Mouse (Mus musculus): ENCODE results near the gene Htr3b. TPM values are rescaled to one million over a fixed set of nuclear protein-coding genes. Genes with fewer than 3 reads are reported as not detected.

Gene Htr3b
- 0.15 TPM in 1 of 2 replicates, not detected in the other for polyA plus RNA-seq (2014; fragmentation: Nextera tagmentation; extraction: Ambion mirVana)

GRCm38 (mm10) chr9:48964587-48965040, at the start of gene Htr3b:
Htr3b (minus strand) TSS chr9:48964990.
- Histone ChIP-seq H3K9me3 (ENCODE audit: control insufficient read depth, low read length) (no peaks in the 10 kb centered on the region), H3K36me3 (ENCODE audit: control insufficient read depth, insufficient read depth, low read length) (no peaks in the 10 kb centered on the region), H3K27ac (replicated peaks; ENCODE audit: low read depth, low read length) (no peak within 1 kb of the TSS), H3K4me1 (ENCODE audit: control insufficient read depth, insufficient read depth, low read length) (peaks cover 8% of the 10 kb centered on the region), H3K9ac (replicated peaks; ENCODE audit: low read length) (no peak within 1 kb of the TSS), H3K27me3 (ENCODE audit: control insufficient read depth, insufficient read depth, low read length) (no peaks in the 10 kb centered on the region), H3K4me2 (ENCODE audit: low read length) (no peak within 1 kb of the TSS), H3K4me3 (replicated peaks; ENCODE audit: low read depth, low read length) (no peak within 1 kb of the TSS)
- no peak for DNase-seq
- no peak for ATAC-seq (ENCODE audit: low FRiP score, low TSS enrichment)
- WGBS: 80% methylated on average over 7 of the region's 7 CpGs

GRCm38 (mm10) chr9:48999256-48999655, 34.5 kb upstream of the Htr3b start:
- Histone ChIP-seq H3K4me3 (replicated peaks; ENCODE audit: low read depth, low read length) (no peak overlapping the region), H3K4me1 (ENCODE audit: control insufficient read depth, insufficient read depth, low read length) (no peaks in the 10 kb centered on the region), H3K27me3 (ENCODE audit: control insufficient read depth, insufficient read depth, low read length) (no peaks in the 10 kb centered on the region), H3K9me3 (ENCODE audit: control insufficient read depth, low read length) (no peaks in the 10 kb centered on the region), H3K4me2 (ENCODE audit: low read length) (no peak overlapping the region), H3K27ac (replicated peaks; ENCODE audit: low read depth, low read length) (no peak overlapping the region), H3K36me3 (ENCODE audit: control insufficient read depth, insufficient read depth, low read length) (peaks cover 30% of the 10 kb centered on the region), H3K9ac (replicated peaks; ENCODE audit: low read length) (no peak overlapping the region)
- no peak for DNase-seq
- ATAC-seq (ENCODE audit: low FRiP score, low TSS enrichment): no peak
- WGBS: 89% methylated on average over 6 of the region's 6 CpGs

- no peak overlapping the region for H3K4me2 ChIP-seq (ENCODE audit: low read length)
- no peaks in the 10 kb centered on the region for H3K9me3 ChIP-seq (ENCODE audit: control insufficient read depth, low read length)
- no peak overlapping the region for H3K27ac ChIP-seq (replicated peaks; ENCODE audit: low read depth, low read length)
- WGBS: 98% methylated on average over 1 of the region's 1 CpGs
- no peak for ATAC-seq (ENCODE audit: low FRiP score, low TSS enrichment)
- H3K4me1 ChIP-seq (ENCODE audit: control insufficient read depth, insufficient read depth, low read length): no peaks in the 10 kb centered on the region
- no peak overlapping the region for H3K9ac ChIP-seq (replicated peaks; ENCODE audit: low read length)
- no peaks in the 10 kb centered on the region for H3K27me3 ChIP-seq (ENCODE audit: control insufficient read depth, insufficient read depth, low read length)
- no peak overlapping the region for H3K4me3 ChIP-seq (replicated peaks; ENCODE audit: low read depth, low read length)
- H3K36me3 ChIP-seq (ENCODE audit: control insufficient read depth, insufficient read depth, low read length): peaks cover 6% of the 10 kb centered on the region
- no peak for DNase-seq
Observed at GRCm38 (mm10) chr9:48995735-48996134, 30.9 kb upstream of the Htr3b start.

- H3K9me3 ChIP-seq (ENCODE audit: control insufficient read depth, low read length): no peaks in the 10 kb centered on the region
- WGBS: 94% methylated on average over 7 of the region's 7 CpGs
- no peak overlapping the region for H3K27ac ChIP-seq (replicated peaks; ENCODE audit: low read depth, low read length)
- no peak overlapping the region for H3K9ac ChIP-seq (replicated peaks; ENCODE audit: low read length)
- no peak overlapping the region for H3K4me2 ChIP-seq (ENCODE audit: low read length)
- H3K36me3 ChIP-seq (ENCODE audit: control insufficient read depth, insufficient read depth, low read length): peaks cover 6% of the 10 kb centered on the region; the same call in 1 of the 2 replicates
- ATAC-seq (ENCODE audit: low FRiP score, low TSS enrichment): no peak
- no peaks in the 10 kb centered on the region for H3K4me1 ChIP-seq (ENCODE audit: control insufficient read depth, insufficient read depth, low read length)
- no peak for DNase-seq
- H3K4me3 ChIP-seq (replicated peaks; ENCODE audit: low read depth, low read length): no peak overlapping the region
- no peaks in the 10 kb centered on the region for H3K27me3 ChIP-seq (ENCODE audit: control insufficient read depth, insufficient read depth, low read length)
Observed at GRCm38 (mm10) chr9:48994779-48995178, 30.0 kb upstream of the Htr3b start.

GRCm38 (mm10) chr9:48991671-48992070, 26.9 kb upstream of the Htr3b start:
- peaks cover 13% of the 10 kb centered on the region for H3K4me1 ChIP-seq (ENCODE audit: control insufficient read depth, insufficient read depth, low read length)
- no peak overlapping the region for H3K27ac ChIP-seq (replicated peaks; ENCODE audit: low read depth, low read length)
- H3K4me3 ChIP-seq (replicated peaks; ENCODE audit: low read depth, low read length): no peak overlapping the region
- peaks cover 6% of the 10 kb centered on the region; the same call in 1 of the 2 replicates for H3K36me3 ChIP-seq (ENCODE audit: control insufficient read depth, insufficient read depth, low read length)
- 36% methylated on average over 5 of the region's 5 CpGs for WGBS
- H3K9ac ChIP-seq (replicated peaks; ENCODE audit: low read length): no peak overlapping the region
- H3K27me3 ChIP-seq (ENCODE audit: control insufficient read depth, insufficient read depth, low read length): no peaks in the 10 kb centered on the region
- DNase-seq: no peak
- no peaks in the 10 kb centered on the region for H3K9me3 ChIP-seq (ENCODE audit: control insufficient read depth, low read length)
- H3K4me2 ChIP-seq (ENCODE audit: low read length): no peak overlapping the region
- no peak for ATAC-seq (ENCODE audit: low FRiP score, low TSS enrichment)

GRCm38 (mm10) chr9:48987201-48988101, 22.7 kb upstream of the Htr3b start:
- no peaks in the 10 kb centered on the region for H3K27me3 ChIP-seq (ENCODE audit: control insufficient read depth, insufficient read depth, low read length)
- H3K4me3 ChIP-seq (replicated peaks; ENCODE audit: low read depth, low read length): peak overlapping the region; percentile 14; the same call in 1 of the 2 replicates
- H3K4me2 ChIP-seq (ENCODE audit: low read length): peak overlapping the region; percentile 71
- ATAC-seq (ENCODE audit: low FRiP score, low TSS enrichment) (no peak), DNase-seq (peak; percentile 29)
- peaks cover 25% of the 10 kb centered on the region for H3K4me1 ChIP-seq (ENCODE audit: control insufficient read depth, insufficient read depth, low read length)
- no peaks in the 10 kb centered on the region for H3K36me3 ChIP-seq (ENCODE audit: control insufficient read depth, insufficient read depth, low read length)
- H3K9me3 ChIP-seq (ENCODE audit: control insufficient read depth, low read length): no peaks in the 10 kb centered on the region
- H3K9ac ChIP-seq (replicated peaks; ENCODE audit: low read length): no peak overlapping the region
- WGBS: 25% methylated on average over 12 of the region's 12 CpGs
- H3K27ac ChIP-seq (replicated peaks; ENCODE audit: low read depth, low read length): no peak overlapping the region

- H3K36me3 ChIP-seq (ENCODE audit: control insufficient read depth, insufficient read depth, low read length): no peaks in the 10 kb centered on the region
- ATAC-seq (ENCODE audit: low FRiP score, low TSS enrichment): no peak
- DNase-seq: peak; percentile 38
- no peak overlapping the region for H3K9ac ChIP-seq (replicated peaks; ENCODE audit: low read length)
- 16% methylated on average over 7 of the region's 7 CpGs for WGBS
- H3K9me3 ChIP-seq (ENCODE audit: control insufficient read depth, low read length): no peaks in the 10 kb centered on the region
- H3K27ac ChIP-seq (replicated peaks; ENCODE audit: low read depth, low read length): no peak overlapping the region
- peaks cover 25% of the 10 kb centered on the region for H3K4me1 ChIP-seq (ENCODE audit: control insufficient read depth, insufficient read depth, low read length)
- peak overlapping the region; percentile 14; the same call in 1 of the 2 replicates for H3K4me3 ChIP-seq (replicated peaks; ENCODE audit: low read depth, low read length)
- H3K4me2 ChIP-seq (ENCODE audit: low read length): peak overlapping the region; percentile 71
- H3K27me3 ChIP-seq (ENCODE audit: control insufficient read depth, insufficient read depth, low read length): no peaks in the 10 kb centered on the region
Observed at GRCm38 (mm10) chr9:48986616-48987141, 21.9 kb upstream of the Htr3b start.

GRCm38 (mm10) chr9:48985708-48986088, 20.9 kb upstream of the Htr3b start:
- WGBS: under 1% methylated on average over 20 of the region's 20 CpGs
- H3K4me2 ChIP-seq (ENCODE audit: low read length): peak overlapping the region; percentile 71
- ATAC-seq (ENCODE audit: low FRiP score, low TSS enrichment): no peak
- H3K4me1 ChIP-seq (ENCODE audit: control insufficient read depth, insufficient read depth, low read length): peaks cover 25% of the 10 kb centered on the region
- H3K36me3 ChIP-seq (ENCODE audit: control insufficient read depth, insufficient read depth, low read length): no peaks in the 10 kb centered on the region
- peak overlapping the region; percentile 75 for H3K9ac ChIP-seq (replicated peaks; ENCODE audit: low read length)
- H3K9me3 ChIP-seq (ENCODE audit: control insufficient read depth, low read length): no peaks in the 10 kb centered on the region
- H3K4me3 ChIP-seq (replicated peaks; ENCODE audit: low read depth, low read length): peak overlapping the region; percentile 72
- peak overlapping the region; percentile 75 for H3K27ac ChIP-seq (replicated peaks; ENCODE audit: low read depth, low read length)
- DNase-seq: no peak
- H3K27me3 ChIP-seq (ENCODE audit: control insufficient read depth, insufficient read depth, low read length): no peaks in the 10 kb centered on the region

All from midbrain, embryonic 14.5 days (tissue).